Mouse (Mus musculus) gastrocnemius, postnatal 10 days (tissue): ENCODE data around the gene Gm42421. TPM values are rescaled to one million over a fixed set of nuclear protein-coding genes. Genes with fewer than 3 reads are reported as not detected.

Source experiments
- DNase-seq: peaks from one replicate; pipeline ENCODE4 v3.0.0; 2021; ENCODE audit warnings: mixed read lengths
- total RNA-seq, 2 experiments: library from RNA; stranded (reverse); gene quantifications; 2 replicates each; pipeline ENCODE4 v1.2.3; 2021

Gene Gm42421
- total RNA-seq, 2 experiments from 2014 or later = 0.52 TPM; not detected in 1

DNA sequence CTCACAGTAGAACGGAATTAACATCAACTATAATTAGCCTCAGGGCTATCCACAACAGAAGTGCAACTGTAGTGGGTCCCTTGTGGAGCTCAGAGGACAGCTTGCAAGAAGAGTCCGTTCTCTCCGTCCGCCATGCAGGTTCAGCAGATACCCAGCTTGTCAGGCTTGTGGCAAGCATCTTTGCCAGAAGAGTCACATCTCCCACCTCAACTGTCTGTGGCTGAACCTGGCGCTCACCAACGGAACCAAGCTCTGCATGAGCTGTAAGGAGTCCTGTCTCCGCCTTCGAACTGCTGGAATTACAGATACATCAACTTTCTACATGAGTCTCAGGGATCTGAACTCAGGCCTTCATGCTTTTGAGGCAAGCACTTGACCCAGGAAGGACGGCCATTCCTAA, 8.2 kb downstream of the Gm42421 start:
- DNase-seq = no peak

DNA sequence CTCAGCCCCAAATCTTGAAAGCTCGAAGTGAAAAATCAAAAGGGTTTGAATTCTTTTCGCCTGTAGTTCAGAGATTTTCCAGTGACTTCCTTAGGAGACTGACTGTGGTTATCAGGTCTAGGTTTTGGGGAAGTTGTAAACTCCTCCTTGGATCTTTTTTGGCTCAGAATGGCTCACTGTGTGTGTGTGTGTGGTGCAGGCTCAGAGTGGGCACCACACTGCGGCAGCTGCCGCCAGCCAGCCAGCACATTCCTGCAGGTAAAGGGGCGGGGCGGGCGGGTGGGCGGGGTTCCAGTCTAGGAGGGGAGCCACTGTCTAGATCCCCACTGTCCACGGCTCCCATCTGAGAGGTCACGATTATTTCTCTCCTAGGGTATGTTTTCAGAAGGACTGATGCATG, 13.6 kb downstream of the Gm42421 start:
- DNase-seq = no peak

DNA sequence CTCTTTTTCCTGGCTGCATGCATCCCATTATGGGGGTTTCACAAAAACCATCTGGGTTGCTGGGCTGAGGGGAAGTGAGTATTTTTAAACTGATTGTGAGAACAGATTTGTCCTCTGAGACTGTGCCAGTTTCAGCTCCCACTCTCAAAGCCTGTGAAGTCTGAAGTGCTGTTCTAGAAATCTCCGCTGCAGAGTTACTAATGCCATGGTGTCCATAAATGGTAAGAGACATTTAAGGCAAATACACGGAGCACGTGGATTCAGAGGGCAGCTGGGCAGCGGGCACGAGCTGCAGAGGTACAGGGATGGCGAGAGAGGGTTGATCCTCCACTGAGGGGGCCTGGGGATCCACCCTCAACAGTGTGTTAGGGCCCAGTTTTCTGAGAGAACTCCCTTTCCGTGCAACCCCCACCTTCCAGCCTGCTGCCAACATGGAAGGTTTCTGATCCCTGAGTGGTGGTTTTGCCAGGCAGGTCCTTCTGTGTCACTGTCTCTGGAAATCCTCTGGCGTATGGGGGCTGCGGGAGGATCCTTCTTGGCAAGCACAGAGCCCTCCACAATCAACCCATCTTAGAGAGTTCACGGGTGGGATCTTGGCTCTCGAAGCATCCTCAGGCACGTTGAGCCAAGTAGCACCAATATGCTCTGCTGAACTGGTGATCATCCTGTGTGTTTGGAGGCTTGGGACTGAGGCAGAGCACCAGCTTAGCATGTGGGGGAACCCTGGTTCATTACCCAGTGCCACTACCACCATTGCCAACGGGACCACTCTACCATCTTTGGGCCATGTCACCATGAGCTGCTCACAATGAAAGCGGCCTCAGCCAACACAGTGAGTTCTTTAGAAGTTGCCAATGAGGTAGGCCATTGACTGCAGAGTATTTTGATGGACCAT, 15.5 kb downstream of the Gm42421 start:
- no peak for DNase-seq

DNA sequence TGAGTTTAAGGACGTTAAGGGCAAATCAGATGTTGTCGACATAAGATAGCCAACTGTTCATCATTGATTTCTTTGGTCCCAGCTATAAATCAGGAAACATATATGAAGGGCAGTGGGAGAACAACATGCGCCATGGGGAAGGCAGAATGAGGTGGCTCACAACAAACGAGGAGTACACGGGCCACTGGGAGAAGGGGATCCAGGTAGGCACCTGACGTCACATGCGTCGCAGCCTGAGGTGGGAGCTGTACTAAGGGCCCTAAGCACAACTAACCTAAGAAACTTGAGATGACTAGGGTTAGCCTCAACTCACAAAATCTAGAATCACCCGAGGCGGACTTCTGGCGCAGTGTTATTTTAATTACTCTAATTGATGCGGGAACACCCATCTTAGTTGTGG, 20.4 kb downstream of the Gm42421 start:
- DNase-seq = no peak

DNA sequence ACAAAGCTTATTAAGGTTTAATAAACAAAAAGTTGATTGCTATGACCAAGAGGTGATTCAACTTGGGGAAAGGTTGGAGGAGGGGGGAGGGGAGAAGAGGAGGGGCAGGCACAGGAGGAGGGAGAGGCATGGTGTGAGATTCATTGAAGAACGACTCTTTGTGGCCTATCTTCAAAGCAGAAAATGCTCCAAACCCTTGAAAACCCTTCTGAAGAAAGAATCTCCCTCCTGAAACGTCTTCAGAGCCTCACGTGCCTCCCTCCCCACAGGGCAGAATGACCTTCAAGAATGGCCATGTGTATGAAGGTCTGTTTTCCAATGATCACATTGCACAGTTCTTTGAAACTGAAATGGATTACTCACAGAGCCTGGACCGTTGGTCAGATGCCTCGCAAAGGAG, 22.0 kb downstream of the Gm42421 start:
- DNase-seq = no peak

DNA sequence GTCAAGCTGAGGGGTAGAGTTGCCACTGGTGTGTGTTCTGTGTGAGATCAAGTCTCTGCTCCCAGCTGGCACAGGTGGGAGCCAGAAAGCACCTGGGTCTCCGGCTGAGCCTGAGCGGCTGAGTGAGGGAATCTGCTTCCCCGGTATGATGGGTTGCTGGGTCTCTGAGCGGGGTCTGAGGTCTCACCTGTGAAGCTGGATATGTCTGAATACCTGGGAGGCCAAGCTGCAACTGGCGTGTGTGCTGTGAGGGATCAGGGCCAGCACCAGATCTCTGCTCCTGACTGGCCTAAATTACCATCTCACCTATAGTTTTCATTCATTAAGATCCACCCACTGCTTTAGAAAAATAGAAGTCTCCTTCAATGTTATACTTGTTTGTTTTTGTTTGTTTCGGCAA, 29.1 kb downstream of the Gm42421 start:
- no peak for DNase-seq

DNA sequence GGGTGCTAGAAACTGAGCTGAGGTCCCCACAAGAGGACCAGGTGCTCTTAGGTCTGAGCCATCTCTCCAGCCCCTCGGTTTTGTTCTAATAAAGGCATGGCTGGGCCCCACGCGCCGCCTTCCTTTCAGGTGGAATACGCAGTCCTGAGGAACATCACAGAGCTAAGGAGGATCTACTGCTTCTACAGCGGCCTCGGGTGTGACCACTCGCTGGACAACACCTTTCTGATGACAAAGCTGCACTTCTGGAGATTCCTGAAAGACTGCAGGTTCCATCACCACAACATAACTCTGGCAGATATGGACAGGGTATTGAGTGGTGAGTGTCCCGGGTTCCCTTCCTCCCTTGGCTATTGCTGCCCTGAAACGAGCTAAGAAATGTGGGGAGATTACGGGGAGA, 31.6 kb downstream of the Gm42421 start:
- DNase-seq = no peak

DNA sequence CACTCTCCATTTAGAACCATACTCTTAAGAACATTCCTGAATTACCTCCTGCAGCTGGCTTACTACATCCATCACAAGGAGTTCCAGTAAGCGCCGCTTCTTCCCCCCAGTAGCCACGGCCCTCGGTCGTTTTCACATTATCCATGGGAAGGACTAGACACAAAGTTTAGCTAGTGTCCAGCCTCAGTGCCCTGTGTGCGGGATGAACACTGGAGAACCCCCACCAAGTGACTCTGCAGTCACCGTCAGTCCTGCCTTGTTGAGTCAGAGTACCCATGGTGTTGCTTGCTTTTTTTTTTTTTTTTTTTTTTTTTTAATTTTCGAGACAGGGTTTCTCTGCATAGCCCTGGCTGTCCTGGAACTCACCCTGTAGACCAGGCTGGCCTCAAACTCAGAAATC, 33.2 kb downstream of the Gm42421 start:
- DNase-seq = no peak

DNA sequence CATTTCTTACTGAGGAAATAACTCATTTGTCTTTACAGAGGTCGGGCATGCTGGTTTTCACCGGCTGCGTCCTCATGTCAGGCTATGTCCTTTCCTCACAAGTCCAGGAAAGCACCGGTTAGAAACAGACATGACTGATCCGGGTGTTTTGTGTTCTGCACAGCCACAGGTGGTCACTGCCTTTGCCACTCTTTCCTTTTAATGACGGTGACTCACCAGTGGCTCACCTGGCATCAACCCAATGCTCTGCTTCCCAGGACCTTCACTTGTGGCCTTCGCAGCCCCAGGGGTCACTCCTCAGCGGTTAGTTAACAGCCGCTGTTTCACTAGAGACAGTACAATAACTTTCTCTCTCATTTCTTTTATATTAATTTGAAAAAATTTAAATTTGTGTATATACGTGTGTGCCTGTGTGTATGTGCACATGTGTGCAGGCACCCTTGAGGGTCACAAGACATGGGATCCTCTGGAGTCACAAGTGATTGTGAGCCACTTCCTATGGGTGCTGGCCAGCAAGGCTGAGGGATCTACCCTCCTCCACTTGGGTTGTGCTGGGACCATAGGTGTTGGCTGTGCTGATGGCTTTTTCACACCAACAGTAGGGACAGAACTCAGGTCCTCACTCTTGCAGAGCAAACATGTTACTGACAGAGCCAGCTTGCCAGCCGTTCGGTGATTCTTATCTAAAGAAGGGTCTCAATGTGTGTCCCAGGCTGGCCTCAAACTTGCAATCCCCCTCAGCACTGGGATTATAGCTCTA, 37.8 kb downstream of the Gm42421 start:
- no peak for DNase-seq

DNA sequence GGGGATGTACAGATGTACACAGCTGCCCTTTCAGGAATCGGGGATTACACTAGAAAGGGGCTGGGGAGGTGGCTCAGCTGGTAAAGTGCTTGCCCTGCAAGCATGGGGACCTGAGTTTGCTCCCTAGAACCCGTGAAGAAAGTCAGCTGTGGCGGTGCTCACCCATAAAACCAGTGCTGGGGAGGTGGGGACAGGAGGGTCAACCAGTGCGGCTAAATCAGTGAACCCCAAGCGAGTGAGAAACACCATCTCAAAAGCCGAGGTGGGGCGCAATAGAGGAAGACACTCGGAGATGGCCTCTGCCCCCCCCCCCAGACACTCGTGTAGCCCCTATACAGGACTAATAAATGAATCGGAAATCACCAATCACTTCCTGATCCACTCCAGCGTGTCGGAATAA, 38.7 kb downstream of the Gm42421 start:
- DNase-seq = no peak

DNA sequence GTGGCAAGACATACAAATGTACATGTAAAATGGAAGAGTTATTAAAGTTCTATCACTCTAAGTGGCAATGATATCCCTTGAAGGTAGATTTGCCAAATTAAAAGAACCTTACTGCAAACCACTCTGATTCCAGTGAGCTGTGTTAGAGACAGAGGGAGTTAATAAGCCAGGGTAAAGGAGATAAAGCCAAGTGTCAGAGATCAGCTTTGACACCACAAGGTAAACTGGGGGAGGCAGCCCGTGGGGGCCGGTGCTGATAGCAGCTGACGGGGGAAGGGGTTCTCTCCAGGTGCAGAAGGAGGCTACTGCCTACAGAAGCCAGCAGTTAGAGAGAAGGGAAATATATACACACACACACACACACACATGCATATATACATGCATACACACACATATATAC, 44.7 kb downstream of the Gm42421 start:
- DNase-seq = no peak

DNA sequence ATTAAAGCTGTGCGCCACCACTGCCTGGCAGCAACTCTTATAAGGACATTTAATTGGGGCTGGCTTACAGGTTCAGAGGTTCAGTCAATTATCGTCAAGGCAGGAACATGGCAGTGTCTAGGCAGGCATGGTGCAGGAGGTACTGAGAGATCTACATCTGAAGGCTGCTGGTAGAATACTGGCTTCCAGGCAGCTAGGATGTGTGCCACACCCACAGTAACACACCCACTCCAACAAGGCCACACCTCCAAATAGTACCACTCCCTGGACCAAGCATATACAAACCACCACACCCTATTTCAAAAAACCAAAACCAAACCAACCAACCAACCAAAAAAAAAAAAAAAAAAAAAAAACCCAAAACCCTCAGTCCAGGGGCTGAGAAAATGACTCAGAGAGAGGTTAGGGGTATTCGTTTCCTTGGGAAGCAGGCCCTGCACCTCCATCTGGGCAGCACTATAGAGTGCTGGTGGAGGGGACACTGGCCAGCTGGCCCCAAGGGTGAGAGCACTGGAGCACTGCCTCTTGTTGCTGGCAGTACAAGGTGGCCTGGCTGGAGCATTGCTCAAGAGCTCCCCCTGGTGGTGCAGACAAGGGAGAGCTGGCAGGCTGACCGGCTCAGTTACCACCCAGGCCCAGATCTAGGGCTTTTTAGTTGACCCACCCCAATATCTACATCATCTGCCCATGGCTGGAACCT, 47.1 kb downstream of the Gm42421 start:
- peak; percentile 76 for DNase-seq

DNA sequence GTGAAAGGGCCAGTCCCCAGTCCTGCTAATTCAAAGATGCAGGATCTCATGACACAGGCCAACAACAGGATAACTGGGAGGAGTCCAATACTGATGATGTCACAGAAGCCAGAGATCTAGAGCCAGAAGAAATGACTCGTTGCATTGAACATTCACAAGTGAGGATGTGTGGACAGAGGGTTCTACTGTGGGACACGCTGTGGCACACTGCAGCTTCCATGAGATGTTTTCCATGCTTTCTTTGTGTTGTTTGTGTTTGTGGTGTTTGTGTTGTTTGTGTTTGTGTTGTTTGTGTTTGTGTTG, 47.6 kb downstream of the Gm42421 start:
- no peak for DNase-seq

DNA sequence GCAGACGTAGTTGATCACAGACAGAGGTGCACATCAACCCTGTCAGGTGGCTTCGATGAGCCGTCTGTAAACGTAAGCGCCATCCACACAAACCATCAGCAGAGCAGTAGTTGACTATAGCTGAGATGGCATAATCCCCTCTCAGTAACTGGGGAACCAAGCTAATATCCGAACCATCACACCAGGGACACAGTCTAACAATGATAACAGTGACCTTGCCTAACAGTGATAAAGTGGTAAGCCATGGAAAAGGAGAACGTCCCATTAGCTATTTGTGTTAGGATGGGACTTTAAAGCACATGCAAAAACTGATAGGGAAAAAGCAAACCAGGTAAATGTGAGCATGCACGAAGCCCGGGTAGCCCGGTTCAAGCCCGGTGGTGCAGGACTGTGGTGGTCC, 48.3 kb downstream of the Gm42421 start:
- DNase-seq = no peak

DNA sequence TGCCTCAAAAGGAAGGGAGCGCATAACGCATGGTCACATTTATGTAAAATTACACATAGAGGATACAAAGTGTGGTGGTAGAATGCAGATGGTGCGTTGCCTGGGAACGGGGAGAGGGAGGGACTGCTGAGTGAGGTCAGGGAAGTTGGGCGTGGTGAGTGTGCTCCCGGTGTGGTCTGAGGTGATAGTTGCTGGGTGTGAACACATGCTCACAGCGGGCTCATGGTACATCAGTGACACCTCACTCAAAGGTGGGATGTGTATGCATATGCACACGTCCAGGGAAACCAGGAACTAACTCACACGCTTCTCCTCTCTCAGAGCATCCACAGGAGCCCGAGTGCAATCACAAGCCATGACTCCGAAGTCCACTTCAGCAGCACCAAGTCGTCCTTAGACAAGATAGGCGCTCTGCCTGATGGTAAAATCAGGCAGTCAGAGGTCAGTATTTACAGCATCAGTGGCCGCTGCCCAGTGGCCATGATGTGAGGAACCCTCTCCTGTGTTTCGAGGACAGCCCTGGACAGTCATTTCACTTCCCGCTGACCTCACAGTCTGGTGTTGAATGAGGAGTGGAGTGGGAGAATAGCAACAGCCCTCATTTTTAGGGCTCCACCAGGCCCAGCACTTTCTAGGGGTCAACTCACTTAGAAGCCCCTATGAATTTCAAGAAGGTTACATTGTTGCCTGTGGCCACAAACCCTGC, 48.9 kb downstream of the Gm42421 start:
- no peak for DNase-seq

DNA sequence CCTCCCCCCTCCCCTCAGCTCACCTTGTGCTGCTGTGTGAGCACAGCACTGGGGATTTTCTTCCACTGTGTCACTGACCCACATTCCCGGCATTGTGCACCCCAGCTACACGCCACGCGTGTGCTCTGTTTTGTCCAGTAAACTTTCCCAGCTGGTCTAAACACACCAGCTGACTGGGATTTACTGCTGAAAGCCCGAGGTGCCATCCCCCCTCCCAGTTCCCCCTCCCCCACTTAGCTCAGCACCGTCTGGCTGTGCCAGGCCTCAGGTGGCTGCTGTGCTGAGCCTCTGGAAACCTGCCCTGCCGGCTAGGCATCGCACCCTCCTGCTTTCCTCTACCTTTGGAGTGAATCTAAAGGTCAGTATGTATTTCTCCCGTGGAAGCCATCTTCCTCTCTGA, 52.9 kb downstream of the Gm42421 start:
- no peak for DNase-seq

DNA sequence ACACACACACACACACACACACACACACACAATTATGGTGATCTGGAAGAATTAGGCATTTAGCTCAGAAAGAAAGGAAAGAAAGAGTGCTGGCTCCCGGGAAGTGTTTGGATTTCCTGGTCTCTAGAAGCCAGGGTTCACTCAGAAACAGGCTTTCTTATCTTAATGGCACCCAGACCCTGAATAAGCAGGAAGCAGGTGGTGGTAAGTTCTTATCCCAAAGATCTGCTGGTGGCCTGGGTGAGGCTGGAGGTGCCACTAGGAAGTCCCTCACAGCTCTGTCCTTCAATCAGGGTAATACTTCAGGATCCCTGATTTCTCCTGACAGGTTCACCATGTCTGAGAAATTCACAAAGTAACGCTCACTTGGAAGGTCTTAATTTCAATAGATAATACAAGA, 54.4 kb downstream of the Gm42421 start:
- no peak for DNase-seq

DNA sequence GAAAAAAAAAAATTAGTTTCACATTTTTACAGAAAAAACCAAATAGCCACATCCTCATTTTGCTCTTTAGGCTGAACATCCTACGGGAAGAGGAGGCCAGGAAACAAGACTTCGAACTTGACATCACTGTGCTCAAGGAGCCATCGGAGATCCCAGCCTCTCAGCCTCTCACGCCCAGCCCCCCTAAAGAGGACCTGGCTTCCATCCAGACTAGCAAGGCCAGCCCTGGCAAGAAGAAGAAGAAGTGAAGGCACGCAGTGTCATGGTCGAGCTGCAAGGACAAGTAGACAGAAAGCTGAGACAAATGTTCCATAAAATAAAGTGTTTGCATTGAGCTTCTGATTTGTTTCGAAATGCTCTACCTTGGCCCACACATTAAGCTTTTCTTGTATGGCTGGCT, 57.4 kb downstream of the Gm42421 start:
- no peak for DNase-seq
